Mouse (Mus musculus): ENCODE data around the gene Zfp746.

Gene Zfp746

DNA sequence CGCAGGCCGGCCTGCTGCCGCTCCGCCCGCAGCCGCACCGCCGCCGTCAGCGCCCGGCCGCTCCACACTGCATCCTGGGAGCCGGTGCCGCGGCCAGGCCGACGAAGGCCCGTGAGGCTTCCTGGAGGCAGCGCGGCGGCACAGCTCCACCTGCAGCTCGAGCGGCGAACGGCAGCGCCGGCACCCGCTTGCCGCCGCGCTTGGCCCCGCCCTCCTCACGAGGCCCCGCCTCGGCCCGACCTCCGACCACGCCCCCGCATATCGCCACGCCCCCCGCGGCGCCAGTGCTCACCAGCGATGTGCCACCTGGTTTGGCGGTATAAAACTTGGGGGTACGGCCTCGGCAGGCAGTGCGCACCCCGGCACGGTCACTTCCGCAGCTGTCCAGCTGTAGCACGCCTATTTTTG lies at the start of gene Zfp746:
Gene Zfp746, minus strand, starts transcription at position 123 of the 408 bp plus-strand sequence.
- peak; percentile 92 to 99 for DNase-seq

DNA sequence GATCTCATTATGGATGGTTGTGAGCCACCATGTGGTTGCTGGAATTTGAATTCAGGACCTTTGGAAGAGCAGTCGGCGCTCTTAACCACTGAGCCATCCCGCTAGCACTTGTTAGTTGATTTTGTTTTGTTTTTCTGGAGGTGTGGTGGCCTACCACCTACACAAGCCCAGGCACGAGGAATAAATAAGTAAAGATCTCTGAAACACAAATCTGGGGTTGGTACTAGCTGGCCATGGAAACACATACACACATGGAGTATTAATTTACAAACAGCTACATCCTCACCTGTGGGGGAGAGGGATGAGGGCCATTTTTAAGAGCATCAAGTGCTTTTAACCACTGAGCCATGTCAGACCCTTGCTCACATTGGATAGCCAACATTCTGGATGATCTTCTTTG lies 34.7 kb upstream of the Zfp746 start:
- DNase-seq, result peak in 1 of 2 experiments; percentile 2

GRCm38 (mm10) chr6:48116036-48116435 lies 29.6 kb upstream of the Zfp746 start:
- DNase-seq, result no peak

DNA sequence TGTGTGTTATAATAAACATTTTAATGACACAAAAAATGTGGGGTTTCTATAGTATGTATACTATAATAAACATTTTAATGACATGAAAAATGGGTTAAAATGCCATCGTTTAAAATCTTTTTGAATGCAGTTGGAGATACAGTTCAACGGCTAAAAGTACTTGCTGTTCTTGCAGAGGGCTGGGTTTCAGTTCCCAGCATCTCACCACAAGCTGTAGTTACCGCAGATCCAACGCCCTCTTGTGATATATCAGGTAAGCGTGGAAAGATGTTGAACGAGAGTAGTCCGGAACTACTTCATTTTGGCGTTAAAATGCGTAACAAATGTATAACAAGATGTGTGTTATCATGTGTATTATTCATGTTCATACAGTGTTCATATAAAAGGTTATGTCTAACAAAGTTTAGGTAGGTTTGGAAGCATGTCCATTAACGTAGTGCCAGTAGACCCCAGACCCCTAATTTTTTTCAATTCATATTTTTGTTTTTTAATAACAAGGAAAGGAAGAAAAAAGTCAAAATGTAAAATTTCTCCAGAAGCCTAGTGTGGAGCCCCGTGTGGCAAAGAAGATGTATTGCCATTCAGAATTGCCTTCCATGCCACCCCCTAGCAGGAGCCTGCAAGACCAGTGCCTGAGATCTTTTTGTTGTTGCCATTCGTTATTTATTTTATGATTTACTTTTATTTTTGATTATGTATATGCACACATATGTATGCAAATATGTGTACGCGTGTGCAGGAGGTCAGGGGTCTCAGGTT lies 743 bp upstream of the Zfp746 start:
- no peak for DNase-seq

DNA sequence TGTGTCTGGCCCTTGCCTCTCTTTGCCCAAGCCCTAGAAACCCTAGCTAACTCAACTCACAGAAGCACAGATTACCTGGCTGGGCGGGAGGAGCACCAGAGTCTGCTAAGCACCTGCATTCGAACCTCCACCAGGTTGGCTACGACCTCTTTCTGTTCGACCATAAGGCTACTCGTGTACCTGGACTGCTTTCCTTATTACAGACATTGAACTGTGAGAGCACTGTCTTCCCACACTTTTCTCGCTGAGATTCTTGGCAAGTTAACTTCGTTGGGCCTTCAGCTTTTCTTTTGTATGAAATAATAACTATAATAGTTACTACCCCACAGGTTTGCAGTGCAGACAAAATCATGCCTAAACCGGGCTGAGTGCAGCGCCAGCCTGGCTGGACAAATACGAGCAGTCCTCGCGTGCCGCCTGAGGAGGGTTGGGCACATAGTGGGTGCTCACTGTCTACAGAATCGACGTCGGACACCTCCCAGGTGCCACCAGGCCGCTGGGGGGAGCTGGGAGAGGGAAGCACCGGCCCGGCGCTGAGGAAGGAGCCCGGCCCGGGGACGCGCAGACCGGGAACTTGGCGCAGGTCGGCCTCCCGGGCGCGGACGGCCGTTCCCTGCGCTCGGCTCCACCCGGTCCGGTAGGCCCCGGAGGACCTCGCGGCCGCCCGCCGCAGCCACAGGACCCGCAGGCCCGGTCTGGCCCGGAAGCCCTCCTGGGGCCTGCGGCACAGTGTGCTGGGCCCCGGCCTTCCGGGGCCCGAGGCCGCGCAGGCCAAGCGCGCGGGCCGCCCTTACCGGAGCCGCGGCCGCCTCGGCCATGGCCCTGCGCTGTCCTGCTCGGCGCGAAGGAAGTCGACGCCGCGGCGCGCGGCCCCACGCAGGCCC lies 630 bp downstream of the Zfp746 start:
- peak; percentile 73 to 81 for DNase-seq

- DNase-seq, result no peak
Observed at GRCm38 (mm10) chr6:48083733-48084191, 2.6 kb downstream of the Zfp746 start.

- no peak for DNase-seq
Observed at GRCm38 (mm10) chr6:48081952-48082351, 4.4 kb downstream of the Zfp746 start.

- no peak for DNase-seq
Observed at GRCm38 (mm10) chr6:48081021-48081420, 5.4 kb downstream of the Zfp746 start.

- DNase-seq, result no peak
Observed at GRCm38 (mm10) chr6:48073316-48073715, 13.1 kb downstream of the Zfp746 start.

GRCm38 (mm10) chr6:48067492-48067891 lies 18.9 kb downstream of the Zfp746 start:
- no peak for DNase-seq

- no peak for DNase-seq
Observed at GRCm38 (mm10) chr6:48065587-48066075, 20.8 kb downstream of the Zfp746 start.

GRCm38 (mm10) chr6:48064451-48064850 lies 21.9 kb downstream of the Zfp746 start:
- no peak for DNase-seq

DNA sequence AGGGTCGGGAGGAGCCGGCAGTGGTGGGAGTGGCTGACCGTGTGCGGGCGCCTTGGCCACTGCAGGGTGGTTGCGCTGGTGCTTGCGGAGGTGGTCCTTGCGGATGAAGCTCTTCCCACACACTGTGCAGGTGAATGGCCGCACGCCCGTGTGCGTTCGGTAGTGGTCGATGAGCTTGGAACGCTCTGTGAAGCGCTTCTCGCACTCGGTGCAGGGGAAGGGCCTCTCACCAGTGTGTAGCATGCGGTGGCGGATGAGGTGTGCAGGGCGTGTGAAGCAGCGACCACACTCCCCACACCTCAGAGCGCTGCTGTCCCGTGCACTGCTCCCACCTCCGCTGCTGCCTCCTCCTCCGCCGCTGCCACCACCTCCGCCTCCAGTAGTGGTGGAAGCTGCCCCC lies 22.5 kb downstream of the Zfp746 start:
- no peak for DNase-seq

GRCm38 (mm10) chr6:48060895-48061294 lies 25.5 kb downstream of the Zfp746 start:
- no peak for DNase-seq

DNA sequence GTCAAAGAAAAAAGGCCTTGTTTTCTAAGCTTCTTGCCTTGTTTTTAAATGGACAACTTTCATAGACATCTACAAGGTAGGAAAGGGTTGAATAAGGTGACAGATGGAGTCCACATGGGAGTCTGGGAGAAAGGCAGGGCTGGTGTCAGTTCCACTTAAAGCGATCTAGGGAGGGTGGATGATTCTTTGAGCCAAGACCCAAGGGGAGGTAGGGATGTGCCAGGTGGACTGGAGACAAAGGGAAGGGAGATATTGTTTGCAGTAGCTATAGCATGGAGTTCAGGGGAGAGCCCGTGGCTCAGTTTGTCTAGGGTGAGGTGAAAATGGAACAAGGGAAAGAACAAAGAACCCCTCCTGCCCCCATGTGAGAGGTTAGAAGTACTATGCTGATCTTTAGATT lies 26.0 kb downstream of the Zfp746 start:
- DNase-seq, result peak; percentile 76 to 90

GRCm38 (mm10) chr6:48052136-48052535 lies 34.3 kb downstream of the Zfp746 start:
- DNase-seq, result no peak

GRCm38 (mm10) chr6:48051666-48052065 lies 34.7 kb downstream of the Zfp746 start:
- no peak for DNase-seq

DNA sequence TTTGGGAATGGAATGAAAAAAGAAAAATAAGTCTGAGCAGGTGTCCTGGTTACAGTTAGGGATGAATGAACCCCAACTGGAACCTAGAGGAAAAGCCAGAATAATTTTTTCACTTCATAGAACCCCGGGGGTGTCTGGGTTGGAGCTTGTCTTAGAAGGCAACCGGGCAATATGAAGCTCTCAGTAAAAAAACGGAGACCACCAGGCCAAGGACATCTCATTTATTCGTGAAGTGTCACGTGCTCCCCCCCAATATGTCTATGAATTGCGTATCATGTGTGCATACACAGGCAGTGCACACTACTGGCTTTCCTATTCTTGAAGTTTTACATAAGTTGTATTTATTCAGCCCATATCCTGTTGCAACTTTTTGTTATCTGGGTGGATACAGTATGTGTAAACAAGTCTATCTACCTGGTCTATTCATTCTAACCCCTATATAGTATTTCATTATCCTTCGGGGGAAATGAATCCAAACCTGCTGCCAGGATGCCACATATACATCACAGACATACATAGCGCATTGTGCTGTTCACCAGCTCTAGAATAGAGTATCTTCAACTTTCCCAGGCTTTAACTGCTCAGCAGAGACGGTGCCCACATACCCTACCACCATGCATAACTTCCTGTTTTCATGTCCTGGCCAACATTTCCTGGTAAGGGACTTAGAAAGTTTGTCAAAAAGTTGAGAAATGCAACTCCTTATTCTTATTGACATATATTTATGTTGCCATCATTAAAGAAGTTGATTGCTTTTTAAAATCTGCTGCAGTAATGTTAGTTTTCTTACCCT lies 36.9 kb downstream of the Zfp746 start:
- DNase-seq, result no peak

DNA sequence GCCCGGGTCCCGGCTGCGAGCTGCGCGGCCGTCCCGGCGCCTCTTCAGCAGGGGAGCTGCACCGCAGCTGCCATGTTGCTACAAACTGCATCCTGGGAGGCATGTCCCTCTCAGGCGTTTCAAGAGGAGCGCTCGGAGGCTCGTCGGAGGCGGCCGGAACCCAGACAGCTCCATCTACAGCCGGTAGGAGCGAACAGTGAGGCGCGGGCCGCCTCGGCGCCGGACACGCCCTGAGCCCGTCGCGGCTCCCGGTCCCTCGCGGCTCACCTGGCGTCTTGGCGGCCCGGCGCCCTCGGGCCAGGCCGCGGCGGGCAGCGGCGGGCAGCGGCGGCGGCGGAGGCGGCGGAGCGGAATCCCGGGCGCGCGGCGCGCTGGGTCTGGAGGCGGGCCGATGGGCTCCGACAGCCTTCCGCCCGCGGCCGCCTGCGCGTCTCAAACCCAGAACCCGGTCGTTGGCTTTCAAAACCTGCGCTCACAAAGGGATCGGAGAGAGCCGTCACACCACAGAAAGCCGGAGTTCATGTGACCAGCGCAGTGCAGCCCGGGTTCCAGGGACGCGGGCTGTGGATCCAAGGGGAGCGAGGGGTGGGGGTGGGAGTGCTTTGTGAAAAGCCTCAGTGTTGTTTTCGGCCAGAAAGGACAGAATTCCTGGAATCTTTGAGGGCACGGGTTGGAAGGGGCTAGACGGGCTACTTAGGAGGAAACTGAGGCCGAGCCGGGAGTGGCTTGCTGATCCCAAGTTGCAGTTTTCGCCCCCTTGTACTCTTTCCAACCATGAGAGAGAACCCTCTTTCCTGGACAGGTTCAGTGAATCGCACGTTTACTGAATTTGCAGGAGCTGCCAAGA lies 37.7 kb downstream of the Zfp746 start, which contains the start of gene Zfp777:
Gene Zfp777, minus strand, starts transcription at position 486 of the 847 bp plus-strand sequence.
- DNase-seq, result peak; percentile 79 to 83

DNA sequence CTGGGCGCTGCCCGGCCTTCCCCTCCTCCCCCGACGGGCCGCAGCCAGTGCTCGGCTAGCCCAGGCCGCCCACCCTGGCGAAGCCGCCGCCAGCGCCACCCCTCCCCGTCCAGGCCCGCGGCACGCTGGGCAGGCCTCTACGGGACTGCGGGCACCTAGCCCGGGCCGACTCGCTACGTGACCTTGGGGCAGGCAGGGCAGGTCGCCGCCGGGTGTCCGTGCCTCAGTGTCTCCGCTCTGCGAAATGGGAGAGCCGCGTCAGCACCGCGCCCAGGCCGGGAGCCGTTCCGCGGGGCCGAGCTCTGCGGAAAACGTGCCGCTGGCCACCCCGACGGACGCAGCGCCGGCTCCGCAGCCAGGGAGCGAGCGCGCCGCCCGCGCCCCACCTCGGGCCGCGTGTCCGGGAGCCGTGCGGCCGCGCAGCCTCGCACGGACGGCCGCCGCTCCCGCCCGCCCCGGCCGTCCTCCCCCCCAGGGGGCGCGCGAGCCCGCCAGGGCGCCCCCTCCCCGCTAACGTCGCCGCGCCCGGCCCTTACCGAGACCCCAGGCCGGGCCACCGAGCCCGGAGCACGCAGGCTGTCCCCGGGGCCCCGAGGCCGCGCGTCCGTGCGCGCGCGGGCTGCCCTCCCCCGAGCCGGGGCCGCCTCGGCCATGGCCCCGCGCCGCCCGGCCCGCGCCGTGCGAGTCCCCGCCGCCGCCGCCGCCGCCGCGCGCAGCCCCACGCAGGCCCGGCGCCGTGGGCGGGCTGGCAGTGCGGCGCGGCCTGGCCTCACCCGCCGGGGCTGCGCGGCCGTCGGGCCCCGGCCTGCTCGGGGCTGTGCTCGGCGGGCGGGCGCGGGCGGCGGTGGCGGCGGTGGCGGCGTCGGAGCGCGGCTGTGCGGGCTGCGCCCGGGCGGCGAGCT lies 38.7 kb downstream of the Zfp746 start:
- peak; percentile 39 to 72 for DNase-seq

DNA sequence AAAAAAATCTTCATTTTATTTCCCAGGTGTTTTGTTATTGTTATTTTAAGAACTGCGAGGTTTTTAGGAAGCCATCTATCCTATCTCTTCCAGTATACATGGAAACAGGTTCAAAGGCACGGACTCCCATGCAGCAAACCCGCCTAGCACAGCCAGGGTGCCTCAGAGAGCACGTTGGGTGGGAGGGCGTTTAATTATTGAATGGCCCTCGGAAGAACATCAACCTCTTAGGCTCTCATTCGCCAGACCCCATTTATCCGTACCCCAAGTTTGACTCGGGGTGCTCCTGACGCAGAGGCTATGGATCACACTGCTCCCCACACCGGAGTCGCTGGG lies 39.3 kb downstream of the Zfp746 start:
- DNase-seq, result no peak

All from cerebellum, adult 18-20 months (tissue).